Mouse (Mus musculus) Muller cell, postnatal 12 days (primary cell): Measurements from ENCODE around the gene Olfr987.
A peak's percentile ranks its signal among the peaks of the same experiment; 100 is the strongest.
"Not testable (repeated sequence)": the region's sequence is repeated elsewhere in the genome, so short reads cannot be mapped to it uniquely, and the experiment has no call there.

Experiments
- DNase-seq: peaks from one replicate; pipeline ENCODE4 v3.0.0-alpha.2; 2015; ENCODE audit errors: inconsistent ontology term

Gene Olfr987

GRCm38 (mm10) chr2:85339215-85339614 is at the start of gene Olfr987:
TSS of gene Olfr987 (minus strand) at chr2:85339315.
- DNase-seq, result not testable (repeated sequence)

- not testable (repeated sequence) for DNase-seq
Measured at GRCm38 (mm10) chr2:85363127-85363526, 24.0 kb upstream of the Olfr987 start, which contains the start of gene Olfr988. TSS of gene Olfr988 (minus strand) at chr2:85363227.

- no peak for DNase-seq
Measured at GRCm38 (mm10) chr2:85339972-85340371, 857 bp upstream of the Olfr987 start.

- DNase-seq, result peak; percentile 54
Measured at GRCm38 (mm10) chr2:85319106-85319505, 20.0 kb downstream of the Olfr987 start.

- DNase-seq, result no peak
Measured at GRCm38 (mm10) chr2:85285406-85285805, 53.7 kb downstream of the Olfr987 start.

GRCm38 (mm10) chr2:85284626-85285025 is 54.5 kb downstream of the Olfr987 start:
- no peak for DNase-seq

GRCm38 (mm10) chr2:85283631-85284466 is 55.3 kb downstream of the Olfr987 start:
- no peak for DNase-seq

GRCm38 (mm10) chr2:85281023-85281422 is 58.1 kb downstream of the Olfr987 start:
- DNase-seq, result peak; percentile 11
